Mouse (Mus musculus) A20 (cell line): Measurements from ENCODE around the gene Dpf2.

ENCODE experiments used
- DNase-seq: peaks from one replicate; pipeline ENCODE4 v3.0.0-alpha.2; 2011; ENCODE audit warnings: low read depth, low spot score

The Dpf2 gene

GRCm38 (mm10) chr19:5913007-5913719 is at the start of gene Dpf2:
Dpf2 (minus strand) TSS chr19:5913010.
- DNase-seq, result peak; percentile 56

DNA sequence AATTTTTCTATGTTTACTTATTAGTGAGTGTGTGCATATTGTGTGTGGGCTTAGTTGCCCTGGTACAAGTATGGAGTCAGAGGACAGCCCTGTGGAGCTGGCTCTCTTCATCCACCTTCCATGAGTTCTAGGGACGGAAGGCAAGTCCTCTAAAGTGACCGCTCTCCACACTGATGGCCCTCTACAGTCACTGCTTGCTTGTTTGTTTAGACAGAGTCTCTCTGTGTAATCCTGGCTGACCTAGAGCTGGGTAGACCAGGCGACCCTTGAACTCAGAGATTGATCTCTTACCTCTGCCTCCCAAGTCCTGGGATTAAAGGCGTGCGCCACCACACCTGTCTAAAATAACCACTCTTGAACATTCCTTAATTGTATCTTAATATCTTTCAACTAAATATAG is 44.6 kb upstream of the Dpf2 start:
- no peak for DNase-seq

GRCm38 (mm10) chr19:5956685-5957084 is 43.9 kb upstream of the Dpf2 start:
- peak; percentile 65 for DNase-seq

DNA sequence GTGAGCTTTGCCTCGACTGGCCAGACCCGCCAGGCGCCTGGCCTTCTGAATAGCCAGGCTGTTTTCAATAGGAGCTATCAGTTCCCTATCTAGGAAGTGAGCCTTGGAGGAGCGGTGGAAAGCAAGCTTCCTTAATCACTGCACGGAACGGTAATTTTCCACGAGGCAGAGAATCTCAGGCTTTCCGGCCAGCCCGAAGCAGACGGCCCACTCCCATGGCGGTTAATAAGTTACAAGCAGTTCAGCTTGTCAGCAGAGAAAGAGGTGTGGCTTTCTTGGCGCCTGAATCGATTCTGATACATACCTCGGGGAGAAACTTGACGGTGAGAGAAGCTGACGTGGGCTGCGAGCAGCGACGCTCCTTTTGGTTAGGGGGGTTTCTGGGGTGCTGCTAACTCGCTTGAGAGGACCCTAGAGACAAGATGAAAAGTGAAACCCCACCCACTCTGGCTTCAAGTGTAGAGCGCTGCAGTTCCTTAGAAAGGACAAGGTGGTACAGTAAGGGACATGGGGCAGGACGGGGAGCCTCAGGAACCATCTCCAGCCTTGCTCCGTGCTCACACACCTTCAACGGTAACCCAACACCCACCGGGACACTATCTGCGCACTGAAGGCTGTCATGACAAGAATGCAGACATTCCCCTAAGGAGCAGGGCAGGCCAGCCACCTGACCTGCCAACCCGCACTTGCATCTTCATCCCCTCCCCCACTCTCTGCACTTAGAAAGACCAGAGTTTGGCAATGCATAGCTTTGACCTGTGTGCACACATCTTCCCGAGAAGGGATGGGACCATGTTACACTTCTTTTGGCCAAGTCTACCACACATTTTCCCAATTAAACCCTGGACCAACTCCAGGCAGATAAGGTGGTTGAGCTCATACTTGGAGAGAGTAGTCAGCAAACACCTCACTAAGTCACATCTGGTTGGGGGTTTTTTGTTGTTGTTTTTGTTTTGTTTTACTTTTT is 43.2 kb upstream of the Dpf2 start:
- DNase-seq, result no peak

DNA sequence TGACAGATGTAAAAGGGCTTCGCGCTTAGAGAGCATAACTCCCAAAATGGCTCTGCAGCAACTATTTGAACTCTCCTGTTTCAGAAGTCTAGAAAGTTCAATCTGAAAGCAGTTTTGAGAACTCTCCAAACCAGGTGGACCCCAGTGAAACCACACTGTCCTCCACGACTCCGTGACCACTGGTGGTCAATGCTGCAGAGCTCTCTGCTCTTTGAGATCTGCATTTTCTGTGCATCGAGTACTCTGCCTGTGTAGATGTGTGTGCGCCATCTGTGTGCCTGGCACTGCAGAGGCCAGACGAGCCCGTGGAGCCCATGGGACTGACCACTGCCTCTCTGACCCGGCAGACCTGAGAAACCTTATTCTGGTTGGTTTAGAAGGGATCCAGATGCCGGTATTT is 42.1 kb upstream of the Dpf2 start:
- no peak for DNase-seq

- DNase-seq, result no peak
Observed at GRCm38 (mm10) chr19:5954031-5954710, 41.4 kb upstream of the Dpf2 start.

DNA sequence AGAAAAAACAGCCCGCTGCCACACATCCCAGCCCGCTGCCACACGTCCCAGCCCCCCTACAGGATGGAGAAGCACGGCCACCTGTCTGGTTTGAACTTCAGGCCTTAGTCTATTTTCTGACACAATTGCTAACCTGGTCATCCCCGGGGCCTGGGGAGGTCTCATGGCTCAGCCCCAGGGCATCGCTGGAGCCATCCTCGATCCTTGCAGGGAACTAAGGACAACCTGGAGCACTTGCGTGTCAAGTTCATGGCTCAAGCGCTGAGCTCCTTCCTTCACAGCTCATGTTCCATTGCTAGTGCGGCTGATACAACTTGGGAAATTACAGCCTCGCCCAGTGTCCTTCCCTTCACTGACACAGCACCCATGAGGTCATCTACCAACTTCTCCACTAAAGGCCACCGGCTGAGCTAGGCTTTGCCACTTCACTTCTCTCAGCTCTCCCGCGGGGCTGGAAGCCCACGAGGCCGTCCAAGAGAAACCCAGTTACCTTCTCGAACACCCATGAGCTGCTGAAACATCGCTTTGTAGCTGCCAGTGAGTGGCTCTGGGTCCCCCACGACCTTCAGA is 40.5 kb upstream of the Dpf2 start:
- no peak for DNase-seq

GRCm38 (mm10) chr19:5952071-5952691 is 39.4 kb upstream of the Dpf2 start:
- DNase-seq, result no peak

GRCm38 (mm10) chr19:5951631-5952030 is 38.8 kb upstream of the Dpf2 start:
- DNase-seq, result no peak

DNA sequence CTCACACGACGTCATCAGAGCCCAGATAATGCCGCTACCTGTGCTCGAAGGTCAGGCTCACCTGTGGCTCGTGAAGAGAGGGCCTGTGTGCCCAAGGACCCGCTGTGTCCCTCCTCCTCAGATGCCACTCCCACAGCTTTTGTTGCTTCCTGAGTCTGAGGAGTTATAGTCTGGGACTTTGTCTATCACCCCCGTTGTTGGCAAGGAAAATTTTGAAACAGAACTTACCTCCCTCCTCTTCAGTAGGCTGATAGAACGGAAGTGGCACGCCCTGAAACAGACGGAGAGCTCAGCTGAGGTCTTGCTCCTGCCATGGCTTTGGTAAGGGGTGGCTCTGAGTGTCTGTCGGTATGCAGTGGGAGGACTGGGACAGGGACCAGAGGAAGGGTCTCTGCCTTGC is 37.4 kb upstream of the Dpf2 start:
- DNase-seq, result no peak

DNA sequence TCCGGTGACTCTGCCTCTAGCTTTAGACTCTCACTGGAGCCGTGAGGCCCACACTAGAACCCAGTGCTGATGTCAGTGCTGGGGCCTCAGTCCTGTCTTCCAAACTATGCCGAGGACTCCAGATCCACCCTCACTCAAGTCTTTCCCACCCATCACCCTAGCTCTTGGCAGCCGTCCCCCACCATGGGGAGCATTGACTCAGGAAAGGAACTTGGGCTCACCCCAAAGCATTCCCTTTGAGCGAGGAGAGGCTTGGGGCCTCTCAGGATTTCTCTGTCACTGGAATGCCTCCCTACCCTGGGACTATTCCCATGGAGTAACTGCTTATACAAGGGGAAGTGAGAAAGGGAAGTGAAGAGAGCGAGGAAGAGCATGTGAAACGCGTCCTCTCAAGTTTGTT is 33.1 kb upstream of the Dpf2 start:
- no peak for DNase-seq

- DNase-seq, result no peak
Observed at GRCm38 (mm10) chr19:5945027-5945426, 32.2 kb upstream of the Dpf2 start.

DNA sequence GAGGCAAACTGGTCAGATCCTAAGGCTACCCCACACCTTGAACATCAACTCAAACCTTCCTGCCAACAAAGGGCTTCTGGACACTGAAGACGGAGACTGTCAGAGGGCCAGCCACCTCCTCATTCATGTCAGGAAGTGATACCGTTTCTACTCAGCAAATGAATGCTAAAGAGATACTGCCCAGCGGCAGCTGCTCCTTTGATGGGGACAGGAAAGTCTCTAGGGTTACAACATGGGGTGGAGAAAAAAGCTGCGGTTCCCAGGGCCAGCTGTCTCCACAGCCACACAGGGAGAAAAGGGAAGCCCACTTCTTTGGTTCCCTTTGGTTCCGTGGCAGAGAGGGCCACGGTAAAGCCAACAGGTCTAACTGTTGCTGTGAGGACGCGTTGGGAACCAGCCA is 31.3 kb upstream of the Dpf2 start:
- DNase-seq, result no peak

GRCm38 (mm10) chr19:5943404-5943803 is 30.6 kb upstream of the Dpf2 start:
- DNase-seq, result no peak

- no peak for DNase-seq
Observed at GRCm38 (mm10) chr19:5942581-5942980, 29.8 kb upstream of the Dpf2 start.

- DNase-seq, result no peak
Observed at GRCm38 (mm10) chr19:5940656-5941055, 27.8 kb upstream of the Dpf2 start.

GRCm38 (mm10) chr19:5940173-5940572 is 27.4 kb upstream of the Dpf2 start:
- DNase-seq, result no peak

DNA sequence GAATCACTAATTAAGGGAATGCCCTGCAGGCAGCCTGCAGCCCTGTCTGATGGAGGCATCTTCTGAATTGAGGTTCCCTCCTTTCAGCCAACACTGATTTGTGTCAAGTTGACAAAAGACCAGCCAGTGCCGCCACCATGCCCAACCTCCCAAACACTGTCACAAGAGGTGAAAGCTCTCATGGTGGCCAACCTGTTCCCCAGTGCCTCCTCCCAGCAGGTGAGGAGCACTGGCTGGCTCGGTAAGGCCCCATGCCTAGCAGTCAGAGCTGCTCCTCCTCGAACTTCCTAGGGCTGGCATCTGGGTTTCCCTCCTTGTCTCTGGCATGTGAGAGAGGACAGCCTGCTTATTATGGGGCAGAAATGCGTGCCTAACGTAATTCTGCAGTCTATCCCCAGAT is 26.9 kb upstream of the Dpf2 start:
- no peak for DNase-seq

- DNase-seq, result no peak
Observed at GRCm38 (mm10) chr19:5938516-5938915, 25.7 kb upstream of the Dpf2 start.

GRCm38 (mm10) chr19:5937836-5938406 is 25.1 kb upstream of the Dpf2 start:
- DNase-seq, result no peak
